Mouse (Mus musculus) myocyte (in vitro differentiated cells): Measurements from ENCODE around the gene Ablim1.

Experiments
- MAX ChIP-seq: IDR thresholded peaks from one replicate; pipeline ENCODE4 v1.6.1; 2011; ENCODE audit warnings: low read depth, mild to moderate bottlenecking, control low read depth
- MYOD1 ChIP-seq, 3 experiments: IDR thresholded peaks; one replicate each; pipeline ENCODE4 v1.6.1; 2011; ENCODE audit warnings: control low read depth in 2 of 3, low read depth in 2 of 3, mild to moderate bottlenecking in 2 of 3, moderate library complexity in 1 of 3; ENCODE audit not compliant: insufficient read length in 2 of 3, control insufficient read depth in 1 of 3
- MYOG ChIP-seq, 3 experiments: IDR thresholded peaks; one replicate each; pipeline ENCODE4 v1.6.1; 2011; ENCODE audit warnings: control low read depth in 2 of 3, low read depth in 2 of 3, mild to moderate bottlenecking in 2 of 3; ENCODE audit not compliant: insufficient read length in 2 of 3, control insufficient read depth in 1 of 3, insufficient read depth in 1 of 3
- POLR2A ChIP-seq: IDR thresholded peaks from one replicate; pipeline ENCODE4 v1.6.1; 2011; ENCODE audit warnings: low read depth, mild to moderate bottlenecking, control low read depth, moderate library complexity; ENCODE audit not compliant: insufficient read length
- POLR2AphosphoS2 ChIP-seq: IDR thresholded peaks from one replicate; pipeline ENCODE4 v1.6.1; 2011; ENCODE audit warnings: low read depth, control low read depth; ENCODE audit not compliant: insufficient read length
- TCF3 ChIP-seq: IDR thresholded peaks from one replicate; pipeline ENCODE4 v1.6.1; 2011; ENCODE audit warnings: low read depth, control low read depth; ENCODE audit not compliant: insufficient read length

DNA sequence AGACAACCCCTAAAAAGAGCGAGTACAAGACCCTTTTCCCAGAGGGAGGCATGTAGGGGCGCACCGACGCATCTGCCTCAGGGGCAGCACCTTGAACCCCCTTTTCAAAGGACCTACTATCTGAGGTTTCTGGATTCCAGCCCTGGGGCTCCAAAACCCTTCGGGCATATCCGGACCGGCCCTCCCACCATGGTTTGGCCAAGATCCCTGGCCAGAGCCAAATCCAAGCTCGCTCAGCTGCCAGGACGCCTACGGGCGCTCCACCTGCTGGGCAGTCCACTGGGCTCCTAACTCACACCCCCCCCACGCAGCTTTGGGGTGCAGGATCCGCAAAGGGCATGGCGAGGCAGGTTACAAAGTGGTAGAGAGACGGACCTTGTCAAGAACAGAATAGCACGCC lies 307.4 kb downstream of the Ablim1 start:
- no peak for TF ChIP-seq POLR2A
- TF ChIP-seq MYOD1 (IDR thresholded peaks at IDR 0.05; ENCODE audit: control insufficient read depth in 1 of 3, insufficient read length in 2 of 3, low read depth in 2 of 3): peak in 2 of 3 experiments; percentile 72 to 81
- no peak for TF ChIP-seq POLR2AphosphoS2
- TF ChIP-seq MAX: no peak
- no peak for TF ChIP-seq TCF3
- peak in 2 of 3 experiments; percentile 42 to 86 for TF ChIP-seq MYOG (IDR thresholded peaks at IDR 0.05; ENCODE audit: control insufficient read depth in 1 of 3, insufficient read depth in 1 of 3, insufficient read length in 2 of 3, low read depth in 2 of 3)
